Mouse (Mus musculus) telencephalon, adult 2 months (tissue): ENCODE data around the gene 2010106E10Rik.
A peak's percentile ranks its signal among the peaks of the same experiment; 100 is the strongest.

ENCODE experiments used
- DNase-seq: peaks from one replicate; pipeline ENCODE4 v3.0.0-alpha.2; 2011; ENCODE audit warnings: low read depth, low spot score

Gene 2010106E10Rik

GRCm38 (mm10) chrX:112494974-112495373 is at the start of gene 2010106E10Rik:
2010106E10Rik (plus strand) TSS chrX:112495274.
- no peak for DNase-seq

- DNase-seq: no peak
Observed at GRCm38 (mm10) chrX:112505651-112506050, 10.6 kb downstream of the 2010106E10Rik start.

GRCm38 (mm10) chrX:112524755-112525154 is 29.7 kb downstream of the 2010106E10Rik start:
- DNase-seq: no peak

GRCm38 (mm10) chrX:112543115-112543514 is 48.0 kb downstream of the 2010106E10Rik start:
- no peak for DNase-seq

GRCm38 (mm10) chrX:112567716-112568115 is 72.6 kb downstream of the 2010106E10Rik start:
- no peak for DNase-seq

- peak; percentile 58 for DNase-seq
Observed at GRCm38 (mm10) chrX:112600511-112601305, 105.6 kb downstream of the 2010106E10Rik start, which contains the start of gene Zfp711. Zfp711 (plus strand) TSS chrX:112600526.

- DNase-seq: no peak
Observed at GRCm38 (mm10) chrX:112601306-112602120, 106.4 kb downstream of the 2010106E10Rik start.
